Mouse (Mus musculus): Measurements from ENCODE around the gene Olfr585. TPM values are rescaled to one million over a fixed set of nuclear protein-coding genes. Genes with fewer than 3 reads are reported as not detected.

Gene Olfr585
- not detected for polyA plus RNA-seq (2017; shearing (Covaris generic))

- no peak for ATAC-seq
Measured at GRCm38 (mm10) chr7:103097420-103097819, at the start of gene Olfr585. Gene Olfr585, plus strand, starts transcription at chr7:103097720.

- no peak for ATAC-seq
Measured at GRCm38 (mm10) chr7:103051000-103051399, 46.5 kb upstream of the Olfr585 start, which contains the start of gene Olfr583. Gene Olfr583, plus strand, starts transcription at chr7:103051300.

- no peak for ATAC-seq
Measured at GRCm38 (mm10) chr7:103081585-103081984, 15.9 kb upstream of the Olfr585 start, which contains the start of gene Olfr584. Gene Olfr584, plus strand, starts transcription at chr7:103081885.

GRCm38 (mm10) chr7:103119406-103119805 lies 21.9 kb downstream of the Olfr585 start:
- ATAC-seq: no peak

GRCm38 (mm10) chr7:103125538-103125937 lies 28.0 kb downstream of the Olfr585 start, which contains the start of gene Olfr586:
Gene Olfr586, minus strand, starts transcription at chr7:103125638.
- no peak for ATAC-seq

GRCm38 (mm10) chr7:103140579-103140978 lies 43.1 kb downstream of the Olfr585 start, which contains the start of gene Olfr588-ps1:
Gene Olfr588-ps1, plus strand, starts transcription at chr7:103140879.
- ATAC-seq: no peak

Other genes with a start within 250 kb of the Olfr585 start
- gene Olfr566, start 239.0 kb upstream of the Olfr585 start, polyA plus RNA-seq (2017; shearing (Covaris generic)): not detected
- not detected for gene Olfr568, start 220.6 kb upstream of the Olfr585 start, polyA plus RNA-seq (2017; shearing (Covaris generic))
- not detected for gene Olfr569, start 206.8 kb upstream of the Olfr585 start, polyA plus RNA-seq (2017; shearing (Covaris generic))
- not detected for gene Olfr570, start 203.1 kb upstream of the Olfr585 start, polyA plus RNA-seq (2017; shearing (Covaris generic))
- gene Olfr571, start 180.2 kb upstream of the Olfr585 start, polyA plus RNA-seq (2017; shearing (Covaris generic)): not detected
- gene Olfr572, start 173.3 kb upstream of the Olfr585 start, polyA plus RNA-seq (2017; shearing (Covaris generic)): not detected
- gene Olfr573-ps1, start 155.1 kb upstream of the Olfr585 start, polyA plus RNA-seq (2017; shearing (Covaris generic)): not detected
- not detected for gene Olfr574, start 149.3 kb upstream of the Olfr585 start, polyA plus RNA-seq (2017; shearing (Covaris generic))
- gene Olfr575, start 138.9 kb upstream of the Olfr585 start, polyA plus RNA-seq (2017; shearing (Covaris generic)): not detected
- not detected for gene Olfr576, start 135.1 kb upstream of the Olfr585 start, polyA plus RNA-seq (2017; shearing (Covaris generic))
- gene Olfr577, start 121.8 kb upstream of the Olfr585 start, polyA plus RNA-seq (2017; shearing (Covaris generic)): not detected
- not detected for gene Olfr578, start 108.4 kb upstream of the Olfr585 start, polyA plus RNA-seq (2017; shearing (Covaris generic))
- gene Olfr582, start 59.7 kb upstream of the Olfr585 start, polyA plus RNA-seq (2017; shearing (Covaris generic)): not detected
- gene Olfr583, start 46.4 kb upstream of the Olfr585 start, polyA plus RNA-seq (2017; shearing (Covaris generic)): not detected
- gene Olfr584, start 15.8 kb upstream of the Olfr585 start, polyA plus RNA-seq (2017; shearing (Covaris generic)): not detected
- not detected for gene Olfr586, start 27.9 kb downstream of the Olfr585 start, polyA plus RNA-seq (2017; shearing (Covaris generic))
- under 1 TPM in 1 of 3 experiments, not detected in 2; 0.16 TPM for gene Olfr588-ps1, start 43.2 kb downstream of the Olfr585 start, polyA plus RNA-seq (2017; shearing (Covaris generic))
- gene Olfr589, start 58.6 kb downstream of the Olfr585 start, polyA plus RNA-seq (2017; shearing (Covaris generic)): not detected
- under 1 TPM in 1 of 3 experiments, not detected in 2; 0.28 TPM for gene Olfr591, start 80.6 kb downstream of the Olfr585 start, polyA plus RNA-seq (2017; shearing (Covaris generic))
- gene Olfr592, start 87.1 kb downstream of the Olfr585 start, polyA plus RNA-seq (2017; shearing (Covaris generic)): under 1 TPM in 1 of 3 experiments, not detected in 2; 0.06 TPM
- not detected for gene Olfr593, start 114.1 kb downstream of the Olfr585 start, polyA plus RNA-seq (2017; shearing (Covaris generic))
- not detected for gene Olfr594, start 119.3 kb downstream of the Olfr585 start, polyA plus RNA-seq (2017; shearing (Covaris generic))
- not detected for gene Usp17ld, start 154.8 kb downstream of the Olfr585 start, polyA plus RNA-seq (2017; shearing (Covaris generic))
- gene Olfr596, start 207.9 kb downstream of the Olfr585 start, polyA plus RNA-seq (2017; shearing (Covaris generic)): not detected
- under 1 TPM in 1 of 3 experiments, not detected in 2; 0.18 TPM for gene Olfr597, start 218.6 kb downstream of the Olfr585 start, polyA plus RNA-seq (2017; shearing (Covaris generic))
- not detected for gene Olfr598, start 225.8 kb downstream of the Olfr585 start, polyA plus RNA-seq (2017; shearing (Covaris generic))
- not detected for gene Olfr599, start 238.2 kb downstream of the Olfr585 start, polyA plus RNA-seq (2017; shearing (Covaris generic))

Data from inflammation-experienced regulatory T-cells, adult 6 months (primary cell).